Mouse (Mus musculus) MEL (cell line): Measurements from ENCODE around the gene Gm7879. TPM values are rescaled to one million over a fixed set of nuclear protein-coding genes. Genes with fewer than 3 reads are reported as not detected.

Source experiments
- DNase-seq: peaks from one replicate; pipeline ENCODE4 v3.0.0; 2011; ENCODE audit warnings: low read depth, low spot score
- H3K27ac ChIP-seq: 2 replicates; pipeline ENCODE4 v1.5.1; 2012; ENCODE audit warnings: low read depth, mild to moderate bottlenecking, control low read depth, low read length, moderate library complexity; ENCODE audit not compliant: control insufficient read depth
- H3K27me3 ChIP-seq, 2 experiments: fragments of 150-350 bp in 1 of 2; sonication (generic) in 1 of 2; 2 replicates each; pipeline ENCODE4 v1.6.1; 2012; ENCODE audit warnings: low read length in 2 of 2, mild to moderate bottlenecking in 2 of 2, improper control_type of control experiment in 1 of 2, moderate library complexity in 1 of 2; ENCODE audit not compliant: insufficient read depth in 2 of 2, control insufficient read depth in 1 of 2
- H3K36me3 ChIP-seq, 2 experiments: 2 replicates each; pipeline ENCODE4 v1.6.1; 2012 to 2014; ENCODE audit warnings: low read length in 2 of 2, improper control_type of control experiment in 1 of 2, inconsistent platforms in 1 of 2, mild to moderate bottlenecking in 1 of 2; ENCODE audit not compliant: insufficient read depth in 2 of 2, control insufficient read depth in 1 of 2
- H3K4me1 ChIP-seq, 2 experiments: fragments of 150-350 bp in 1 of 2; sonication (generic) in 1 of 2; 2 replicates each; pipeline ENCODE4 v1.6.1; 2012; ENCODE audit warnings: low read length in 2 of 2, improper control_type of control experiment in 1 of 2, mild to moderate bottlenecking in 1 of 2; ENCODE audit not compliant: insufficient read depth in 2 of 2, control insufficient read depth in 1 of 2
- H3K4me3 ChIP-seq, 2 experiments: fragments of 150-350 bp in 1 of 2; sonication (generic) in 1 of 2; 2 replicates each; pipeline ENCODE4 v1.5.1; 2012; ENCODE audit warnings: low read depth in 2 of 2, low read length in 2 of 2, mild to moderate bottlenecking in 2 of 2, moderate library complexity in 2 of 2, control low read depth in 1 of 2, improper control_type of control experiment in 1 of 2; ENCODE audit not compliant: control insufficient read depth in 1 of 2, insufficient read depth in 1 of 2
- H3K79me2 ChIP-seq: 2 replicates; pipeline ENCODE4 v1.6.1; 2012; ENCODE audit warnings: mild to moderate bottlenecking, low read length, moderate library complexity; ENCODE audit not compliant: control insufficient read depth, poor library complexity, insufficient read depth
- H3K9ac ChIP-seq: 2 replicates; pipeline ENCODE4 v1.6.1; 2012; ENCODE audit warnings: low read depth, mild to moderate bottlenecking, control low read depth, low read length, moderate library complexity; ENCODE audit not compliant: control insufficient read depth, poor library complexity, severe bottlenecking
- H3K9me3 ChIP-seq: fragments of 150-350 bp; sonication (generic); replicated peaks from 2 replicates; pipeline ENCODE4 v1.6.1; 2012; ENCODE audit warnings: mild to moderate bottlenecking, low read length, improper control_type of control experiment, moderate library complexity; ENCODE audit not compliant: insufficient read depth
- BHLHE40 ChIP-seq: IDR thresholded peaks from 2 replicates; pipeline ENCODE4 v1.6.1; 2012; ENCODE audit warnings: low read depth, mild to moderate bottlenecking, inconsistent platforms, low read length, improper control_type of control experiment, borderline replicate concordance
- CHD1 ChIP-seq: IDR thresholded peaks from 2 replicates; pipeline ENCODE4 v1.6.1; 2012; ENCODE audit warnings: low read depth, mild to moderate bottlenecking, inconsistent platforms, low read length, improper control_type of control experiment
- E2F4 ChIP-seq: IDR thresholded peaks from 2 replicates; pipeline ENCODE4 v1.6.1; 2011; ENCODE audit warnings: low read depth, low read length, improper control_type of control experiment, borderline replicate concordance
- ELF1 ChIP-seq: IDR thresholded peaks from 2 replicates; pipeline ENCODE4 v1.6.1; 2014; ENCODE audit warnings: low read depth, mild to moderate bottlenecking, inconsistent platforms, low read length, improper control_type of control experiment, moderate library complexity
- KAT2A ChIP-seq: conservative IDR thresholded peaks from 2 replicates; pipeline ENCODE4 v1.6.1; 2012; ENCODE audit warnings: low read depth, low read length, improper control_type of control experiment, inconsistent platforms
- MAFK ChIP-seq: IDR thresholded peaks from 2 replicates; pipeline ENCODE4 v1.6.1; 2011; ENCODE audit warnings: low read depth, mild to moderate bottlenecking, low read length, improper control_type of control experiment, borderline replicate concordance
- MAX ChIP-seq: IDR thresholded peaks from 2 replicates; pipeline ENCODE4 v1.6.1; 2011; ENCODE audit warnings: low read length, improper control_type of control experiment
- MAZ ChIP-seq: IDR thresholded peaks from 2 replicates; pipeline ENCODE4 v1.6.1; 2012; ENCODE audit warnings: low read depth, mild to moderate bottlenecking, inconsistent platforms, low read length, improper control_type of control experiment
- NELFE ChIP-seq: IDR thresholded peaks from 2 replicates; pipeline ENCODE4 v1.6.1; 2011; ENCODE audit warnings: low read depth, low read length, improper control_type of control experiment
- NRF1 ChIP-seq: IDR thresholded peaks from 2 replicates; pipeline ENCODE4 v1.6.1; 2014; ENCODE audit warnings: low read depth, mild to moderate bottlenecking, inconsistent platforms, low read length, improper control_type of control experiment, moderate library complexity; ENCODE audit not compliant: poor library complexity, insufficient read depth, severe bottlenecking
- POLR2AphosphoS5 ChIP-seq: IDR thresholded peaks from 2 replicates; pipeline ENCODE4 v1.6.1; 2012; ENCODE audit warnings: low read depth, borderline replicate concordance, mild to moderate bottlenecking, inconsistent platforms, low read length, moderate library complexity, mixed read lengths
- RCOR1 ChIP-seq: IDR thresholded peaks from 2 replicates; pipeline ENCODE4 v1.6.1; 2012; ENCODE audit warnings: low read depth, mild to moderate bottlenecking, inconsistent platforms, low read length, improper control_type of control experiment
- SIN3A ChIP-seq: IDR thresholded peaks from 2 replicates; pipeline ENCODE4 v1.6.1; 2012; ENCODE audit warnings: low read length, improper control_type of control experiment, inconsistent platforms
- TBP ChIP-seq: IDR thresholded peaks from 2 replicates; pipeline ENCODE4 v1.8.0; 2011; ENCODE audit warnings: low read depth, low read length, improper control_type of control experiment
- TCF12 ChIP-seq: IDR thresholded peaks from 2 replicates; pipeline ENCODE4 v1.6.1; 2014; ENCODE audit warnings: low read depth, mild to moderate bottlenecking, inconsistent platforms, low read length, improper control_type of control experiment, moderate library complexity
- UBTF ChIP-seq: IDR thresholded peaks from 2 replicates; pipeline ENCODE4 v1.6.1; 2012; ENCODE audit warnings: low read depth, mild to moderate bottlenecking, inconsistent platforms, low read length, improper control_type of control experiment, moderate library complexity, borderline replicate concordance; ENCODE audit not compliant: insufficient read depth
- USF2 ChIP-seq, 2 experiments: IDR thresholded peaks; 2 replicates each; pipeline ENCODE4 v1.6.1; 2011 to 2012; ENCODE audit warnings: improper control_type of control experiment in 2 of 2, low read length in 2 of 2, borderline replicate concordance in 1 of 2, inconsistent platforms in 1 of 2, low read depth in 1 of 2, mild to moderate bottlenecking in 1 of 2; ENCODE audit not compliant: insufficient read depth in 1 of 2
- ZMIZ1 ChIP-seq: IDR thresholded peaks from 2 replicates; pipeline ENCODE4 v1.6.1; 2012; ENCODE audit warnings: low read depth, mild to moderate bottlenecking, inconsistent platforms, low read length, improper control_type of control experiment, moderate library complexity
- ZNF384 ChIP-seq: IDR thresholded peaks from 2 replicates; pipeline ENCODE4 v1.6.1; 2012; ENCODE audit warnings: low read depth, mild to moderate bottlenecking, inconsistent platforms, low read length, improper control_type of control experiment
- polyA plus RNA-seq, 2 experiments: library from polyadenylated mRNA; stranded (reverse) in 1 of 2; unstranded in 1 of 2; fragments of >175 nt in 1 of 2; fragments of >200 nt in 1 of 2; gene quantifications; 2 replicates each; pipeline versions ENCODE4 v1.2.1 to v1.2.4; 2012; ENCODE audit warnings: low replicate concordance in 2 of 2, low read depth in 1 of 2; ENCODE audit not compliant: insufficient read length in 2 of 2, insufficient read depth in 1 of 2, missing spikeins in 1 of 2
- total RNA-seq: library from RNA; depleted of rRNA; stranded (reverse); fragments of 300-350 nt; gene quantifications from 2 replicates; pipeline ENCODE4 v1.2.3, GENCODE M21; 2012

Gm7879 gene
- total and polyA plus RNA-seq, 3 experiments: 3.0 TPM; not detected in 2

- no peaks in the 10 kb centered on the region for H3K79me2 ChIP-seq
- no peak overlapping the region for H3K27ac ChIP-seq
- no peaks in the 10 kb centered on the region for H3K36me3 ChIP-seq
- H3K4me1 ChIP-seq: no peaks in the 10 kb centered on the region
- no peak for DNase-seq
- no peak for TF ChIP-seq ZMIZ1
- TF ChIP-seq, all 39 proteins: peak for 0
- Histone ChIP-seq H3K27me3 (no peaks in the 10 kb centered on the region; a peak in 1 of 4 replicates), H3K9ac (no peak overlapping the region), H3K9me3 (no peaks in the 10 kb centered on the region), H3K4me3 (no peak overlapping the region)
These were observed 40.3 kb downstream of the Gm7879 start for GRCm38 (mm10) chr5:43953241-43953640.

- no peaks in the 10 kb centered on the region for H3K27me3 ChIP-seq
- H3K9me3 ChIP-seq: no peaks in the 10 kb centered on the region
- no peaks in the 10 kb centered on the region for H3K79me2 ChIP-seq
- no peak overlapping the region for H3K4me3 ChIP-seq
- no peaks in the 10 kb centered on the region for H3K4me1 ChIP-seq
- no peak for TF ChIP-seq UBTF
- no peak for TF ChIP-seq MAX
- TF ChIP-seq POLR2AphosphoS5: no peak
- no peak for TF ChIP-seq ELF1
- no peak for TF ChIP-seq SIN3A
- no peak for TF ChIP-seq TCF12
- no peak for TF ChIP-seq ZNF384
- no peak for TF ChIP-seq USF2 (IDR thresholded peaks at IDR 0.05; ENCODE audit: borderline replicate concordance in 1 of 2, insufficient read depth in 1 of 2, low read depth in 1 of 2, low read length in 2 of 2)
- no peak for TF ChIP-seq RCOR1
- TF ChIP-seq TBP: no peak
- TF ChIP-seq MAZ: no peak
- TF ChIP-seq BHLHE40: no peak
- TF ChIP-seq KAT2A: no peak
- TF ChIP-seq NELFE: no peak
- TF ChIP-seq CHD1: no peak
- no peak for TF ChIP-seq MAFK
- no peak for TF ChIP-seq ZMIZ1
- TF ChIP-seq E2F4: no peak
- no peak for TF ChIP-seq NRF1
- no peak for DNase-seq
- no peak overlapping the region for H3K9ac ChIP-seq
- no peak overlapping the region for H3K27ac ChIP-seq
- H3K36me3 ChIP-seq: no peaks in the 10 kb centered on the region
These were observed 47.0 kb downstream of the Gm7879 start for GRCm38 (mm10) chr5:43959884-43960440.
